Mouse (Mus musculus) lung, adult 2 months (tissue): ENCODE measurements around the gene Slc38a10.

ENCODE experiments used
- CTCF ChIP-seq: fragments of 200-500 bp; IDR thresholded peaks from 2 replicates; pipeline ENCODE4 v1.5.1; 2011; ENCODE audit warnings: mild to moderate bottlenecking, low read length, control low read depth; ENCODE audit not compliant: insufficient read depth
- POLR2A ChIP-seq: fragments of 200-500 bp; IDR thresholded peaks from 2 replicates; pipeline ENCODE4 v1.6.1; 2011; ENCODE audit warnings: low read depth, mild to moderate bottlenecking, control low read depth, low read length, borderline replicate concordance; ENCODE audit errors: extremely low read depth

GRCm38 (mm10) chr11:120139309-120139731 is 11.8 kb downstream of the Slc38a10 start:
- no peak for TF ChIP-seq CTCF
- TF ChIP-seq POLR2A: no peak
